Mouse (Mus musculus) kidney, postnatal 0 days (tissue): ENCODE measurements around the gene Akt1s1. TPM values are rescaled to one million over a fixed set of nuclear protein-coding genes. Genes with fewer than 3 reads are reported as not detected.

Experiments used
- ATAC-seq: fragments of 200-750 bp; cut with Nextera tagmentation; replicated peaks from 2 replicates; pipeline ENCODE4 v1.8.0; 2017; ENCODE audit warnings: low read depth, moderate number of reproducible peaks, moderate TSS enrichment, moderate library complexity; ENCODE audit not compliant: low FRiP score
- DNase-seq: peaks from one replicate; pipeline ENCODE4 v3.0.0-alpha.2; 2016; ENCODE audit warnings: low spot score
- H3K27ac ChIP-seq: fragments of 300-500 bp; sonication (generic); 2 replicates; pipeline ENCODE4 v1.5.1; 2014; ENCODE audit warnings: mild to moderate bottlenecking
- H3K27me3 ChIP-seq: fragments of 300-500 bp; sonication (generic); 2 replicates; pipeline ENCODE4 v1.6.1; 2014; ENCODE audit warnings: low read length, mixed read lengths; ENCODE audit not compliant: insufficient read depth
- H3K36me3 ChIP-seq: fragments of 300-500 bp; sonication (generic); 2 replicates; pipeline ENCODE4 v1.6.1; 2014; ENCODE audit warnings: low read length, mixed read lengths; ENCODE audit not compliant: insufficient read depth
- H3K4me1 ChIP-seq: fragments of 300-500 bp; sonication (generic); replicated peaks from 2 replicates; pipeline ENCODE4 v1.6.1; 2014; ENCODE audit warnings: antibody characterized with exemption, low read length, mixed read lengths; ENCODE audit not compliant: insufficient read depth
- H3K4me2 ChIP-seq: fragments of 300-500 bp; sonication (generic); 2 replicates; pipeline ENCODE4 v1.6.1; 2014; ENCODE audit warnings: mild to moderate bottlenecking, low read length, moderate library complexity, mixed read lengths
- H3K4me3 ChIP-seq: fragments of 300-500 bp; sonication (generic); replicated peaks from 2 replicates; pipeline ENCODE4 v1.5.1; 2014; ENCODE audit warnings: low read depth, low read length
- H3K9ac ChIP-seq: fragments of 300-500 bp; sonication (generic); 2 replicates; pipeline ENCODE4 v1.6.1; 2014; ENCODE audit warnings: low read depth, low read length
- H3K9me3 ChIP-seq: fragments of 300-500 bp; sonication (generic); replicated peaks from 2 replicates; pipeline ENCODE4 v1.6.1; 2016; ENCODE audit warnings: low read length, inconsistent platforms, mixed read lengths
- CTCF ChIP-seq: IDR thresholded peaks from 2 replicates; pipeline ENCODE4 v1.5.1; 2016; ENCODE audit warnings: antibody characterized with exemption, low read depth, mild to moderate bottlenecking, moderate library complexity
- WGBS: fragments of 180-500 bp; shearing (Covaris S2); extraction: QIAGEN DNeasy Blood & Tissue Kit; methylation state at CpG from one replicate; pipeline ENCODE4 v1.1.7; 2014; 5-methylcytosine and 5-hydroxymethylcytosine counted together
- polyA plus RNA-seq: library from polyadenylated mRNA; unstranded; fragments of >200 nt; fragmentation: Nextera tagmentation; extraction: Ambion mirVana; gene quantifications from 2 replicates; pipeline ENCODE4 v1.2.1, GENCODE M21; 2015

Gene Akt1s1
- polyA plus RNA-seq, 1 experiment from 2014 or later = 111 TPM

DNA sequence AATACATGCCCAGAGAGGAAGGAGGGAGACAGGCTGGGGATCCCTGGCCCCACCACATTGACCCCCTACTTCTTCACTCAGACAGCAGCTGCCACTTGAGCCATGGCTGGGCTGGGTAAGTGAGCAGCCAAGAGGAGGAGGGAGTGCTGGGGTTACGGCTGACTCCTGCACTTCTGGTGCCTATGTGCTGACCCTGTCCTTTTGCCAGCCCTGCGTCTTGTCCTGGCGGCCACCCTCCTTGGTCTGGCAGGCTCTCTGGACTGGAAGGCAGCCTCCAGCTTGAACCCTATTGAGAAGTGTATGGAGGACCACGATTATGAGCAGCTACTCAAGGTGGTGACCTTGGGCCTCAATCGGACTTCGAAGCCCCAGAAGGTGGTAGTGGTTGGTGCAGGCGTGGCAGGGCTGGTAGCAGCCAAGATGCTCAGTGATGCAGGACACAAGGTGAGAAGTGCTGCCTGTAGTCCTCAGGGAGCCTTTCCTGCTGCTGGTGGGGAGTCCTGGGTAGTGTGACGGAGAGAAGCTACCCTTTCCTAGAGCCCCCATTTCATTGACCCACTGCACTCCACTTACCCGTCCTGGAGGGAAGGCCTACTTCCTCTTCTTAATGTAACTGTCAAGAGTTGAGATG lies 12.3 kb upstream of the Akt1s1 start:
- no peak overlapping the region for H3K27ac ChIP-seq
- no peaks in the 10 kb centered on the region for H3K9me3 ChIP-seq
- no peak overlapping the region for H3K9ac ChIP-seq
- ATAC-seq (no peak), DNase-seq (no peak)
- peaks cover 4% of the 10 kb centered on the region for H3K36me3 ChIP-seq
- no peak for TF ChIP-seq CTCF
- WGBS = 79% methylated on average over 9 of the region's 9 CpGs
- H3K4me1 ChIP-seq = peaks cover 18% of the 10 kb centered on the region
- H3K4me3 ChIP-seq = no peak overlapping the region
- H3K27me3 ChIP-seq = no peaks in the 10 kb centered on the region
- no peak overlapping the region for H3K4me2 ChIP-seq

DNA sequence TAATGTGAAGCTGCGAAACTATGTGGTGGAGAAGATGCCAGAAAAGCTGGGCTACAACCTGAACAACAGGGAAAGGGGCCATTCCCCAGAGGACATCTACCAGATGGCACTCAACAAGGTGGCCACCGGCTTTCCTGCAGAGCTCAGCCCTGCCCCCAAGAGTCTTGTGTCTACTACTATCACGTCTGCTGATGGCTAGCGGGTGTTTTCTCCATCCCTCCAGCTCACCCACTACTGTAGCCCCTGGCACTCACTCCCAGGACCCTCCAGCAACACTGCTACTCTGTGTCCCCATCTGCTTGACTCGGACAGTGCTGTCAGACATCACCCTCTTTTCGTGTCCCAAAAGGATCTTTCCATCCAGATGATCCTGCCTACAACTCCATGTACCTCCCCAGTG lies 10.7 kb upstream of the Akt1s1 start:
- no peak for DNase-seq
- no peak overlapping the region for H3K4me2 ChIP-seq
- no peak overlapping the region for H3K9ac ChIP-seq
- H3K27ac ChIP-seq = no peak overlapping the region
- H3K27me3 ChIP-seq = no peaks in the 10 kb centered on the region
- peaks cover 18% of the 10 kb centered on the region for H3K4me1 ChIP-seq
- H3K9me3 ChIP-seq = no peaks in the 10 kb centered on the region
- H3K4me3 ChIP-seq = no peak overlapping the region
- WGBS = 85% methylated on average over 6 of the region's 6 CpGs
- ATAC-seq = no peak
- H3K36me3 ChIP-seq = peaks cover 10% of the 10 kb centered on the region
- no peak for TF ChIP-seq CTCF

DNA sequence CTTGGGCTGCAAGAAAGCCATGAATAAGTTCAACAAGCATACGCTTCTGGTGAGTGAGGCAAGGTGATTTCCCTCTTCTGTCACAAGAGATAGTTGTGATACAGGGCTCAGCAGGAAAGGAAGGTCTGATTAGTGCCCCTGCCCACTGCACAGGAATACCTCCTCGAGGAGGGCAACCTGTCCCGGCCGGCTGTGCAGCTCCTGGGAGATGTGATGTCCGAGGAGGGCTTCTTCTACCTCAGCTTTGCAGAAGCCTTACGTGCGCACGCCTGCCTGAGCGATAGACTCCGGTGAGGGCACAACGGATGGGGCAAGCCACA lies 9.7 kb upstream of the Akt1s1 start:
- Histone ChIP-seq H3K27ac (no peak overlapping the region), H3K9me3 (no peaks in the 10 kb centered on the region), H3K36me3 (peaks cover 21% of the 10 kb centered on the region), H3K4me3 (peak overlapping the region; percentile 12; the same call in 1 of the 2 replicates), H3K4me1 (peaks cover 18% of the 10 kb centered on the region), H3K4me2 (peak overlapping the region; percentile 53), H3K9ac (no peak overlapping the region), H3K27me3 (no peaks in the 10 kb centered on the region)
- ATAC-seq (no peak; the same call in 1 of the 2 replicates), DNase-seq (no peak)
- 28% methylated on average over 11 of the region's 11 CpGs for WGBS
- TF ChIP-seq CTCF = no peak

DNA sequence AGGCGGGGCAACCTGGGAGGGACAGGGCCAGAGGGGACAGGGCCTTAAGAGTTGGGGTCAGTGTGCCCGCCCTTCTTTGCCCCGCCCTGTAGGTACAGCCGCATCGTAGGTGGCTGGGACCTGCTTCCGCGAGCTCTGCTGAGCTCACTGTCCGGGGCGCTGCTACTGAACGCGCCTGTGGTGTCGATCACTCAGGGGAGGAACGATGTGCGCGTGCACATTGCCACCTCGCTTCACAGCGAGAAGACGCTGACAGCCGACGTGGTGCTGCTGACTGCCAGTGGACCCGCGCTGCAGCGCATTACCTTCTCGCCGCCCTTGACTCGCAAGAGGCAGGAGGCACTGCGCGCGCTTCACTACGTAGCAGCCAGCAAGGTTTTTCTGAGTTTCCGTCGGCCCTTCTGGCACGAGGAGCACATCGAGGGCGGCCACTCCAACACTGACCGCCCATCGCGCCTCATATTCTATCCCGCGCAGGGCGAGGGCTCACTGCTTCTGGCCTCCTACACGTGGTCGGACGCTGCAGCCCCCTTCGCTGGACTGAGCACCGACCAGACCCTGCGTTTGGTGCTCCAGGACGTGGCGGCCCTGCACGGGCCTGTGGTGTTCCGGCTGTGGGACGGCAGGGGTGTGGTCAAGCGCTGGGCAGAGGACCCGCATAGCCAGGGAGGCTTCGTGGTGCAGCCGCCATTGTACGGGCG lies 9.2 kb upstream of the Akt1s1 start:
- TF ChIP-seq CTCF = no peak
- Histone ChIP-seq H3K4me3 (peak overlapping the region; percentile 12; the same call in 1 of the 2 replicates), H3K4me1 (peaks cover 18% of the 10 kb centered on the region), H3K36me3 (peaks cover 26% of the 10 kb centered on the region), H3K4me2 (peak overlapping the region; percentile 53), H3K27me3 (no peaks in the 10 kb centered on the region), H3K9ac (peak overlapping the region; percentile 41; the same call in 1 of the 2 replicates), H3K27ac (no peak overlapping the region), H3K9me3 (no peaks in the 10 kb centered on the region)
- WGBS = 2% methylated on average over 58 of the region's 58 CpGs
- ATAC-seq (peak; percentile 39), DNase-seq (peak; percentile 49)

DNA sequence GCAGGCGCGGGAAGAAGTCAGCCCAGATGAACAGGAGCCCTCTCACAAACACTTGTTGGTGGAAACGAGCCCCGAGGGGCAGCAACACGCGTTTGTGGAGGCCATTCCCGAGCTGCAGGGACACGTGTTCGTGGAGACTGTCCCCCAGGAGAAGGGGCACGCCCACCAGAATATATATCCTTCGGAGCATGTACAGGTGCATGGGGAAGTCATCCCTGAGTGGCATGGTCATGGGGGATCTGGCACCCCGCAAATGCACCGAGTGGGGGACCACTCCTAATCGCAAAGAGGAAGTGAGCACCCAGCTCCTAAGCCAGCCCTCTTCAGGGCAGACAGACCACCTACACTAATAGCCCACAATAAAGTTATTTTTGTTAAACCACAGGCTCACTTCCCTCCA lies 8.4 kb upstream of the Akt1s1 start:
- peaks cover 34% of the 10 kb centered on the region for H3K36me3 ChIP-seq
- DNase-seq (no peak), ATAC-seq (no peak)
- peaks cover 18% of the 10 kb centered on the region for H3K4me1 ChIP-seq
- H3K9me3 ChIP-seq = no peaks in the 10 kb centered on the region
- H3K27ac ChIP-seq = no peak overlapping the region
- H3K9ac ChIP-seq = no peak overlapping the region
- TF ChIP-seq CTCF = no peak
- 59% methylated on average over 14 of the region's 14 CpGs for WGBS
- H3K27me3 ChIP-seq = no peaks in the 10 kb centered on the region
- no peak overlapping the region for H3K4me2 ChIP-seq
- no peak overlapping the region for H3K4me3 ChIP-seq

DNA sequence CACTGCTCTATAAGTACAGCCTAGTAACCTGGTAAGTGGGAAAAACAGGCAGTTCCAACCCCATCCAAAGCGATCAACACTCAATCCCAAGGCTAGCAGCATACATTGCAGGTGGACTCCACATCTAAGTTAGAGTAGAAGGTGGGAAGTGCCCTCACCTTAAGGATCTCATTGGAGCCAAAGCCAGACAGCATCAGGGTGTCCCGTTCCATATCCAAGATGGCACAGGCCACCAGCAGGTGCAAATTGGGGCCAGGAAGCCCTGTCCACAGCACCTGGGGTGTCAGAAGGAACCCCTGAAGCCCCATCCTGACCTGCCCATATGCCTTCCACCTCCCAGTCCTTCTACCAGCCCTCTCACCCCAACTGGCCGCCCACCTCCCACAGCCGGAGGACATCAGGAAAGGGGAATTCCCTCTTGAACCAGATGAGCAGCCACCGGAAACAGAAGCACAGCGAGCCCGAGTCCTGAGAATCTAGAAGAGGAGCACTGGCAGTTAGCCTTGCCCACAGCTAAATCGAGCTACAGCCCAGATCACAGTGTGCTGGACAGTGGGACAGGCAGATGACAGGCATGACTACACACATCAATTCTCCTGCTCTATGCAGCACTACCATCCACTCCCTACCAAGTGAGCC lies 6.8 kb upstream of the Akt1s1 start:
- no peak for DNase-seq
- no peak for TF ChIP-seq CTCF
- peaks cover 10% of the 10 kb centered on the region for H3K4me1 ChIP-seq
- H3K9ac ChIP-seq = no peak overlapping the region
- no peak overlapping the region for H3K27ac ChIP-seq
- ATAC-seq = no peak
- WGBS = 85% methylated on average over 8 of the region's 8 CpGs
- H3K4me2 ChIP-seq = no peak overlapping the region
- H3K36me3 ChIP-seq = peaks cover 46% of the 10 kb centered on the region
- no peaks in the 10 kb centered on the region for H3K27me3 ChIP-seq
- no peak overlapping the region for H3K4me3 ChIP-seq
- no peaks in the 10 kb centered on the region for H3K9me3 ChIP-seq
